10 mouse cellular contexts compared by ENCODE assay signal in genomic region chr2:161553651-161554050, GRCm38 (mm10).
"Had no signal": no experiment of that assay in that cellular context is flagged by ENCODE, and none has a peak within 500 bp of the region (broad histone marks: within the 10 kb centered on the region; RNA-seq: fewer than 3 reads in every experiment).

No protein-coding gene starts in this region.

- DNase-seq: kidney, adult 8-10 months; kidney, postnatal 10 days; kidney, postnatal 36 days; layer of hippocampus, postnatal 36 days; liver, embryonic 13.5 days; lung, embryonic 14.5 days; right cerebral cortex, postnatal 25 days; spleen, adult 18-20 months; thymus, postnatal 14 days; thymus, postnatal 4 days had no signal
